Comparison of ENCODE assay signal across 8 mouse cellular contexts in genomic region chr5:96161578-96162398, GRCm38 (mm10). TPM values are rescaled to one million over a fixed set of nuclear protein-coding genes. Genes with fewer than 3 reads are reported as not detected.
DNase-seq lines count a peak whose midpoint lies in the region; ATAC-seq and TF ChIP-seq lines count a peak whose summit lies in the region.

No protein-coding gene starts in this region.

- peak; percentile 69 for ATAC-seq in hindbrain, postnatal 0 days

- H3K27me3 ChIP-seq in hindbrain, postnatal 0 days (ENCODE audit: insufficient read depth, low read length): no peaks in the 10 kb centered on the region

- under 1% methylated on average over 85 of the region's 114 CpGs for WGBS in hindbrain, postnatal 0 days

- no peaks in the 10 kb centered on the region for H3K4me1 ChIP-seq in hindbrain, postnatal 0 days (ENCODE audit: insufficient read depth, low read length)

- intact Hi-C loops in gastrocnemius, adult 2 months (cut with DNase I): loop anchor here (2.0 to 5.0 kb wide), 2 partner anchors 47 to 54 kb away; partner anchors contain the start of gene Mrpl1

- H3K9ac ChIP-seq in hindbrain, postnatal 0 days (replicated peaks; ENCODE audit: low read length): peak overlapping the region; percentile 97

- peak overlapping the region; percentile 95 for H3K4me3 ChIP-seq in gastrocnemius, adult 2 months
- H3K4me3 ChIP-seq in hindbrain, postnatal 0 days (ENCODE audit: low read length): peak overlapping the region; percentile 69

- H3K36me3 ChIP-seq in hindbrain, postnatal 0 days (ENCODE audit: insufficient read depth, low read length): no peaks in the 10 kb centered on the region

- peak overlapping the region; percentile 76 for H3K4me2 ChIP-seq in hindbrain, postnatal 0 days (ENCODE audit: low read depth, low read length)

- peak overlapping the region; percentile 98 for H3K27ac ChIP-seq in gastrocnemius, adult 2 months
- peak overlapping the region; percentile 98 for H3K27ac ChIP-seq in hindbrain, postnatal 0 days

- H3K9me3 ChIP-seq in hindbrain, postnatal 0 days (ENCODE audit: low read length): no peaks in the 10 kb centered on the region

- peak; percentile 82 for DNase-seq in T-cell, adult 2 months (ENCODE audit: low spot score)
- DNase-seq in cerebellum, postnatal 25 days: peak; percentile 74
- DNase-seq in gastrocnemius, adult 2 months: peak; percentile 66
- DNase-seq in hindbrain, postnatal 0 days (ENCODE audit: low spot score): peak; percentile 66
- DNase-seq in left cerebral cortex, adult 18-20 months (ENCODE audit: low spot score in 2 of 2): peak; percentile 47 to 67
- DNase-seq in lung, postnatal 36 days: peak; percentile 68
- DNase-seq in retina, postnatal 1 day: peak; percentile 80
- peak; percentile 83 for DNase-seq in thymus, postnatal 4 days

- no peak for TF ChIP-seq CTCF in gastrocnemius, adult 2 months (IDR thresholded peaks at IDR 0.05)
- TF ChIP-seq CTCF in hindbrain, postnatal 0 days (IDR thresholded peaks at IDR 0.05; ENCODE audit: low read depth): no peak

RNA-seq across cellular contexts. Expression of gene Cnot6l, which starts 2.2 kb away (rescaled TPM):
- 10 to 100 TPM; 27.9 to 33.4 TPM for total RNA-seq in gastrocnemius, adult 2 months (2021)
- total RNA-seq in hindbrain, postnatal 0 days (2014; rRNA removed): 17.7 and 24.0 TPM in 2 replicates
- 17.8 and 21.1 TPM in 2 replicates for polyA plus RNA-seq in hindbrain, postnatal 0 days (2015; fragmentation: Nextera tagmentation; extraction: Ambion mirVana)
- 10 to 100 TPM; 66.8 to 69.1 TPM for total RNA-seq in left cerebral cortex, adult 18-20 months (2021)

RNA-seq across cellular contexts. Expression of gene Mrpl1, which starts 47.5 kb away (rescaled TPM):
- total RNA-seq in gastrocnemius, adult 2 months (2021): 10 to 100 TPM; 22.6 to 28.4 TPM
- 13.7 and 16.8 TPM in 2 replicates for total RNA-seq in hindbrain, postnatal 0 days (2014; rRNA removed)
- polyA plus RNA-seq in hindbrain, postnatal 0 days (2015; fragmentation: Nextera tagmentation; extraction: Ambion mirVana): 12.3 and 14.2 TPM in 2 replicates
- total RNA-seq in left cerebral cortex, adult 18-20 months (2021): 10 to 100 TPM; 14.4 TPM

Comparison
In these comparisons a context has a peak if more than half of its experiments do, and no peak if none do; other contexts are left out.
1. Peak in every context shown above with its lines: DNase-seq, ATAC-seq, H3K4me3 ChIP-seq and H3K27ac ChIP-seq.